16 mouse cellular contexts compared by ENCODE assay signal in the genomic region with DNA sequence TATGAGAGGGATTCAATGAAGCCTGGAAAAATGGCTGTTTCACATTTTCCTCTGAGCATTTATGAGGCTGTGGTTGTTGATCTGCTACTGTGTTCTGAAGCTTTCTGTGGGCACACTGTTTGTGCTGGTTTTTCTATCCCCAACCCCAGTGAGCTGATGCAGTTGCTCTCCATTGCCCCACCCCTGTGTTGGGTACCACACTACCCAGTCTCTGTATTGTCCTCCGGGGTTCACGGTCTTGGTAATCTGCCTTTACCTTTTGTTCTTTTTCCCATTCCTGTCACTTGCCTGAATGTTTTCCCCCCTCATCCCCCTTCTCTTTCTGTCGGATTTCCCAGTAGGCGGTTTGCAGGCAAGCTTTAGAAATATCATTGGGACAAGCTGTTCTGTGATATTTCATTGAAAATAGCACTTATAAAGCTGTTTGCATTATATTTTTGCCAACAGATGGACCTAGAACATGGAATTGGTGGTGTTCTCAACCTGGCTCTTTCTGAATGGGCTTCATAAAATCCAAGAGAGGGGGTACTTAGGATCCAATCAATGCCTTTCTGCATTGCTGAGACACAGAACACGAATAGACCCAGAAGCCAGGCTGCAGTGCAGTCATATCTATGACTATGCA.
DNase-seq lines count a peak whose midpoint lies in the region; ATAC-seq lines count a peak whose summit lies in the region.
"Had no signal": no experiment of that assay in that cellular context is flagged by ENCODE, and none has a peak within 500 bp of the region (broad histone marks: within the 10 kb centered on the region; RNA-seq: fewer than 3 reads in every experiment).

No protein-coding gene starts in this region.

- DNase-seq in frontal cortex, postnatal 36 days (ENCODE audit: low spot score in 2 of 2): peak; percentile 48 to 49
- DNase-seq in layer of hippocampus, postnatal 14 days (ENCODE audit: low spot score in 2 of 2): peak; percentile 39 to 80
- DNase-seq in right cerebral cortex, adult 2 months (ENCODE audit: low spot score in 2 of 2): peak; percentile 43 to 47
- no peak for DNase-seq in cerebellum, adult 11 months
- no peak for DNase-seq in cerebellum, postnatal 4 days (ENCODE audit: low spot score in 2 of 2)
- no peak for DNase-seq in thymus, postnatal 0 days (ENCODE audit: low spot score)
- DNase-seq: cerebellum, adult 2 months; embryo, embryonic 11 days; kidney, adult 11 months; kidney, postnatal 36 days; lung, postnatal 14 days had no signal

- 0 out of 2 replicates have a peak overlapping the region, but pooled peaks have one; percentile 0 for H3K27ac ChIP-seq in hindbrain, embryonic 15.5 days (replicated peaks)
- no peak overlapping the region for H3K27ac ChIP-seq in hindbrain, embryonic 12.5 days
- H3K27ac ChIP-seq: heart, embryonic 13.5 days; hindbrain, embryonic 14.5 days had no signal

- no peaks in the 10 kb centered on the region for H3K36me3 ChIP-seq in hindbrain, embryonic 15.5 days
- H3K36me3 ChIP-seq in hindbrain, embryonic 12.5 days: no peaks in the 10 kb centered on the region
- H3K36me3 ChIP-seq: heart, embryonic 13.5 days had no signal

- no peaks in the 10 kb centered on the region for H3K4me1 ChIP-seq in hindbrain, embryonic 15.5 days (replicated peaks)
- H3K4me1 ChIP-seq in hindbrain, embryonic 12.5 days: no peaks in the 10 kb centered on the region
- H3K4me1 ChIP-seq: heart, embryonic 13.5 days had no signal

- no peak overlapping the region for H3K9ac ChIP-seq in hindbrain, embryonic 15.5 days
- no peak overlapping the region for H3K9ac ChIP-seq in hindbrain, embryonic 12.5 days
- H3K9ac ChIP-seq: heart, embryonic 13.5 days; hindbrain, embryonic 14.5 days had no signal

- WGBS in hindbrain, embryonic 15.5 days: 52% methylated on average over 5 of the region's 5 CpGs
- WGBS in hindbrain, embryonic 12.5 days: 54% methylated on average over 5 of the region's 5 CpGs

- H3K4me2 ChIP-seq in hindbrain, embryonic 15.5 days: no peak overlapping the region
- H3K4me2 ChIP-seq in hindbrain, embryonic 12.5 days (replicated peaks): no peak overlapping the region
- H3K4me2 ChIP-seq: heart, embryonic 13.5 days; hindbrain, embryonic 14.5 days had no signal

- H3K4me3 ChIP-seq in hindbrain, embryonic 15.5 days: no peak overlapping the region
- no peak overlapping the region for H3K4me3 ChIP-seq in hindbrain, embryonic 12.5 days
- H3K4me3 ChIP-seq: heart, embryonic 13.5 days; myocyte had no signal

- H3K27me3 ChIP-seq in hindbrain, embryonic 15.5 days: no peaks in the 10 kb centered on the region
- no peaks in the 10 kb centered on the region for H3K27me3 ChIP-seq in hindbrain, embryonic 12.5 days
- H3K27me3 ChIP-seq: heart, embryonic 13.5 days had no signal

- no peak for ATAC-seq in hindbrain, embryonic 15.5 days (ENCODE audit: low FRiP score, low read depth)
- ATAC-seq in hindbrain, embryonic 12.5 days (ENCODE audit: low FRiP score): no peak

- no peaks in the 10 kb centered on the region for H3K9me3 ChIP-seq in hindbrain, embryonic 15.5 days
- no peaks in the 10 kb centered on the region for H3K9me3 ChIP-seq in hindbrain, embryonic 12.5 days (replicated peaks)
- H3K9me3 ChIP-seq: heart, embryonic 13.5 days had no signal

Comparison
In these comparisons a context has a peak if more than half of its experiments do, and no peak if none do; other contexts are left out.
1. DNase-seq: peak in frontal cortex, postnatal 36 days (2 of 2), layer of hippocampus, postnatal 14 days (2 of 2) and right cerebral cortex, adult 2 months (2 of 2); none in cerebellum, adult 11 months (single experiment), cerebellum, postnatal 4 days (0 of 2) and thymus, postnatal 0 days (single experiment).